Mouse (Mus musculus) midbrain, embryonic 11.5 days (tissue): ENCODE measurements around the gene Tesc. TPM values are rescaled to one million over a fixed set of nuclear protein-coding genes. Genes with fewer than 3 reads are reported as not detected.
A peak's percentile ranks its signal among the peaks of the same experiment; 100 is the strongest.

Experiments used
- ATAC-seq: fragments of 200-750 bp; cut with Nextera tagmentation; 2 replicates; pipeline ENCODE4 v1.8.0; 2017; ENCODE audit warnings: moderate TSS enrichment, moderate library complexity; ENCODE audit not compliant: low FRiP score
- DNase-seq: peaks from one replicate; pipeline ENCODE4 v3.0.0; 2015; ENCODE audit warnings: low spot score; ENCODE audit errors: missing footprints
- H3K27ac ChIP-seq: fragments of 300-500 bp; sonication (generic); 2 replicates; pipeline ENCODE4 v1.5.1; 2014; ENCODE audit warnings: low read depth, low read length
- H3K27me3 ChIP-seq: fragments of 300-500 bp; sonication (generic); 2 replicates; pipeline ENCODE4 v1.6.1; 2014; ENCODE audit warnings: mild to moderate bottlenecking, low read length, moderate library complexity, mixed read lengths; ENCODE audit not compliant: control insufficient read depth, insufficient read depth
- H3K36me3 ChIP-seq: fragments of 300-500 bp; sonication (generic); 2 replicates; pipeline ENCODE4 v1.6.1; 2014; ENCODE audit warnings: mild to moderate bottlenecking, low read length, moderate library complexity, mixed read lengths; ENCODE audit not compliant: control insufficient read depth, insufficient read depth
- H3K4me1 ChIP-seq: fragments of 300-500 bp; sonication (generic); 2 replicates; pipeline ENCODE4 v1.6.1; 2014; ENCODE audit warnings: low read length; ENCODE audit not compliant: control insufficient read depth, insufficient read depth
- H3K4me2 ChIP-seq: fragments of 300-500 bp; sonication (generic); 2 replicates; pipeline ENCODE4 v1.6.1; 2014; ENCODE audit warnings: mild to moderate bottlenecking, moderate library complexity
- H3K4me3 ChIP-seq: fragments of 300-500 bp; sonication (generic); 2 replicates; pipeline ENCODE4 v1.5.1; 2014; ENCODE audit warnings: low read depth, low read length
- H3K9ac ChIP-seq: fragments of 300-500 bp; sonication (generic); 2 replicates; pipeline ENCODE4 v1.6.1; 2014; ENCODE audit warnings: low read length
- H3K9me3 ChIP-seq: fragments of 300-500 bp; sonication (generic); 2 replicates; pipeline ENCODE4 v1.6.1; 2016; ENCODE audit warnings: low read length; ENCODE audit not compliant: control insufficient read depth
- WGBS: fragments of 180-500 bp; shearing (Covaris S2); extraction: QIAGEN DNeasy Blood & Tissue Kit; methylation state at CpG from one replicate; pipeline ENCODE4 v1.1.7; 2014; 5-methylcytosine and 5-hydroxymethylcytosine counted together
- polyA plus RNA-seq: library from polyadenylated mRNA; unstranded; fragments of >200 nt; fragmentation: Nextera tagmentation; extraction: Ambion mirVana; gene quantifications from 2 replicates; pipeline ENCODE4 v1.2.1, GENCODE M21; 2014

The Tesc gene
- 0.69 and 1.2 TPM in 2 replicates for polyA plus RNA-seq

GRCm38 (mm10) chr5:118027698-118028190, at the start of gene Tesc:
Gene Tesc (plus strand): TSS chr5:118027743.
- no peaks in the 10 kb centered on the region for H3K36me3 ChIP-seq
- peaks cover 51% of the 10 kb centered on the region for H3K27me3 ChIP-seq
- H3K27ac ChIP-seq: no peak within 1 kb of the TSS
- under 1% methylated on average over 54 of the region's 63 CpGs for WGBS
- ATAC-seq (peak; percentile 6; the same call in 1 of the 2 replicates), DNase-seq (peak; percentile 92)
- H3K4me2 ChIP-seq: peak within 1 kb of the TSS; percentile 97
- H3K9ac ChIP-seq: peak within 1 kb of the TSS; percentile 44; the same call in 1 of the 2 replicates
- H3K9me3 ChIP-seq: no peaks in the 10 kb centered on the region
- H3K4me3 ChIP-seq: peak within 1 kb of the TSS; percentile 58
- peaks cover 19% of the 10 kb centered on the region for H3K4me1 ChIP-seq

- peak overlapping the region; percentile 100 for H3K4me3 ChIP-seq
- H3K4me2 ChIP-seq: peak overlapping the region; percentile 68
Observed at GRCm38 (mm10) chr5:117978159-117978697, 49.3 kb upstream of the Tesc start.

GRCm38 (mm10) chr5:117979082-117979481, 48.5 kb upstream of the Tesc start:
- Histone ChIP-seq H3K27me3 (no peaks in the 10 kb centered on the region), H3K4me2 (no peak overlapping the region; the same call in 1 of the 2 replicates)

More at GRCm38 (mm10) chr5:117978159-117978697, 49.3 kb upstream of the Tesc start:
- Histone ChIP-seq H3K36me3 (peaks cover 11% of the 10 kb centered on the region; the same call in 1 of the 2 replicates), H3K27me3 (no peaks in the 10 kb centered on the region), H3K27ac (no peak overlapping the region), H3K4me1 (peaks cover 18% of the 10 kb centered on the region), H3K9me3 (no peaks in the 10 kb centered on the region), H3K9ac (peak overlapping the region; percentile 99)
- DNase-seq (no peak), ATAC-seq (no peak)
- WGBS: 65% methylated on average over 17 of the region's 17 CpGs

GRCm38 (mm10) chr5:117980921-117981320, 46.6 kb upstream of the Tesc start:
- peaks cover 20% of the 10 kb centered on the region for H3K4me1 ChIP-seq
- H3K36me3 ChIP-seq: peaks cover 11% of the 10 kb centered on the region; the same call in 1 of the 2 replicates
- DNase-seq (no peak), ATAC-seq (no peak)
- no peak overlapping the region for H3K9ac ChIP-seq
- no peaks in the 10 kb centered on the region for H3K27me3 ChIP-seq
- no peak overlapping the region for H3K4me3 ChIP-seq
- 90% methylated on average over 8 of the region's 8 CpGs for WGBS
- H3K9me3 ChIP-seq: no peaks in the 10 kb centered on the region
- no peak overlapping the region for H3K4me2 ChIP-seq
- no peak overlapping the region for H3K27ac ChIP-seq

More at GRCm38 (mm10) chr5:117979082-117979481, 48.5 kb upstream of the Tesc start:
- no peak for DNase-seq
- Histone ChIP-seq H3K9ac (no peak overlapping the region), H3K9me3 (no peaks in the 10 kb centered on the region), H3K36me3 (peaks cover 11% of the 10 kb centered on the region; the same call in 1 of the 2 replicates), H3K4me3 (no peak overlapping the region), H3K27ac (no peak overlapping the region), H3K4me1 (peaks cover 20% of the 10 kb centered on the region)
- ATAC-seq: no peak
- WGBS: 87% methylated on average over 5 of the region's 5 CpGs

- Histone ChIP-seq H3K9me3 (no peaks in the 10 kb centered on the region), H3K4me3 (no peak overlapping the region), H3K9ac (no peak overlapping the region), H3K36me3 (peaks cover 16% of the 10 kb centered on the region), H3K4me1 (peaks cover 20% of the 10 kb centered on the region), H3K27me3 (no peaks in the 10 kb centered on the region), H3K27ac (no peak overlapping the region), H3K4me2 (no peak overlapping the region)
- WGBS: 92% methylated on average over 5 of the region's 5 CpGs
- ATAC-seq (no peak), DNase-seq (no peak)
Observed at GRCm38 (mm10) chr5:117981943-117982342, 45.6 kb upstream of the Tesc start.

GRCm38 (mm10) chr5:117986327-117986726, 41.2 kb upstream of the Tesc start:
- 67% methylated on average over 4 of the region's 4 CpGs for WGBS
- no peaks in the 10 kb centered on the region for H3K9me3 ChIP-seq
- no peak for ATAC-seq

GRCm38 (mm10) chr5:117987891-117988290, 39.7 kb upstream of the Tesc start:
- 0 out of 2 replicates have a peak, but pooled peaks cover 2% of the 10 kb centered on the region for H3K4me1 ChIP-seq
- no peak overlapping the region for H3K4me3 ChIP-seq

More at GRCm38 (mm10) chr5:117986327-117986726, 41.2 kb upstream of the Tesc start:
- H3K9ac ChIP-seq: no peak overlapping the region
- 0 out of 2 replicates have a peak, but pooled peaks cover 2% of the 10 kb centered on the region for H3K4me1 ChIP-seq
- no peak overlapping the region for H3K4me3 ChIP-seq
- no peak overlapping the region for H3K27ac ChIP-seq
- no peaks in the 10 kb centered on the region for H3K27me3 ChIP-seq
- H3K4me2 ChIP-seq: no peak overlapping the region
- peaks cover 29% of the 10 kb centered on the region for H3K36me3 ChIP-seq
- no peak for DNase-seq

GRCm38 (mm10) chr5:117988367-117988766, 39.2 kb upstream of the Tesc start:
- H3K27ac ChIP-seq: no peak overlapping the region
- 95% methylated on average over 9 of the region's 9 CpGs for WGBS
- no peak overlapping the region for H3K4me2 ChIP-seq
- no peak overlapping the region for H3K4me3 ChIP-seq
- ATAC-seq: no peak
- no peak overlapping the region for H3K9ac ChIP-seq
- DNase-seq: no peak
- H3K4me1 ChIP-seq: 0 out of 2 replicates have a peak, but pooled peaks cover 2% of the 10 kb centered on the region
- no peaks in the 10 kb centered on the region for H3K9me3 ChIP-seq
- no peaks in the 10 kb centered on the region for H3K27me3 ChIP-seq
- H3K36me3 ChIP-seq: peaks cover 38% of the 10 kb centered on the region

More at GRCm38 (mm10) chr5:117987891-117988290, 39.7 kb upstream of the Tesc start:
- no peaks in the 10 kb centered on the region for H3K27me3 ChIP-seq
- H3K36me3 ChIP-seq: peaks cover 36% of the 10 kb centered on the region
- ATAC-seq (no peak), DNase-seq (no peak)
- 89% methylated on average over 3 of the region's 3 CpGs for WGBS
- H3K9ac ChIP-seq: no peak overlapping the region
- H3K27ac ChIP-seq: no peak overlapping the region
- H3K9me3 ChIP-seq: no peaks in the 10 kb centered on the region
- no peak overlapping the region for H3K4me2 ChIP-seq

- WGBS: 88% methylated on average over 6 of the region's 6 CpGs
- no peak for ATAC-seq
Observed at GRCm38 (mm10) chr5:117989773-117990172, 37.8 kb upstream of the Tesc start.

More at GRCm38 (mm10) chr5:117989773-117990172, 37.8 kb upstream of the Tesc start:
- no peak for DNase-seq
- no peak overlapping the region for H3K9ac ChIP-seq
- no peak overlapping the region for H3K27ac ChIP-seq
- H3K27me3 ChIP-seq: no peaks in the 10 kb centered on the region
- no peak overlapping the region for H3K4me3 ChIP-seq
- H3K9me3 ChIP-seq: no peaks in the 10 kb centered on the region
- H3K4me1 ChIP-seq: no peaks in the 10 kb centered on the region
- peaks cover 51% of the 10 kb centered on the region for H3K36me3 ChIP-seq
- H3K4me2 ChIP-seq: no peak overlapping the region
